Mouse (Mus musculus): ENCODE measurements around the gene Lca5l. TPM values are rescaled to one million over a fixed set of nuclear protein-coding genes. Genes with fewer than 3 reads are reported as not detected.

Gene Lca5l
- polyA plus RNA-seq, 1 experiment from 2014 or later, result 1.8 TPM

- no peak overlapping the region for H3K4me2 ChIP-seq (replicated peaks)
- no peaks in the 10 kb centered on the region for H3K27me3 ChIP-seq
- no peak for ATAC-seq
- H3K27ac ChIP-seq, result no peak overlapping the region
- no peaks in the 10 kb centered on the region for H3K36me3 ChIP-seq
- no peaks in the 10 kb centered on the region for H3K9me3 ChIP-seq
- WGBS, result 89% methylated on average over 7 of the region's 7 CpGs
- no peak overlapping the region for H3K9ac ChIP-seq (replicated peaks)
- no peaks in the 10 kb centered on the region for H3K4me1 ChIP-seq (replicated peaks)
- H3K4me3 ChIP-seq (replicated peaks), result no peak overlapping the region
These were observed 18.8 kb upstream of the Lca5l start for GRCm38 (mm10) chr16:96210856-96211255.

DNA sequence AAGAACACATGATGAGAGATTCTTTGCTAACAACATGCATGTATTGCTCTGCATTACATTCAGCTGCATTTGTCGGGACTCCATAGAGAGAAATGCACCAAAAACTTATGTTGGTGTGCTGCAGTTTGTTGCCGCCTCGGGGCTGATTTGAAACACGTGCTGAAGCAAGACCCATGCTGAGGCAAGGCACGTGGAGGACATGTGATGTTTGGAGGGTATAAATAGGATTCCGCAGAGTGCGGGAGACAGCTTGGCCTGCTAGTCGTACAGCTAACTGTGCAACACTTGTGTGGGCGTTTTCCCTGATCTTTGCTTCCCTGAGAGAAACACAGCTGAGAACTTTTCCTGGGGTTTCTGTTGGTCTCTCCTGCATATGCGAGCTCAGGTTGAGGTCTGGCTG, 17.7 kb upstream of the Lca5l start:
- ATAC-seq, result no peak
- WGBS, result 85% methylated on average over 10 of the region's 10 CpGs
- no peaks in the 10 kb centered on the region for H3K27me3 ChIP-seq
- no peaks in the 10 kb centered on the region for H3K9me3 ChIP-seq
- H3K9ac ChIP-seq (replicated peaks), result no peak overlapping the region
- H3K4me3 ChIP-seq (replicated peaks), result no peak overlapping the region
- H3K36me3 ChIP-seq, result no peaks in the 10 kb centered on the region
- H3K4me2 ChIP-seq (replicated peaks), result no peak overlapping the region
- H3K4me1 ChIP-seq (replicated peaks), result no peaks in the 10 kb centered on the region
- no peak overlapping the region for H3K27ac ChIP-seq

GRCm38 (mm10) chr16:96201485-96202232, 9.6 kb upstream of the Lca5l start:
- Histone ChIP-seq H3K4me3 (replicated peaks) (no peak overlapping the region), H3K36me3 (no peaks in the 10 kb centered on the region), H3K9ac (replicated peaks) (no peak overlapping the region), H3K27ac (no peak overlapping the region), H3K9me3 (no peaks in the 10 kb centered on the region), H3K4me2 (replicated peaks) (no peak overlapping the region), H3K27me3 (no peaks in the 10 kb centered on the region), H3K4me1 (replicated peaks) (peaks cover 10% of the 10 kb centered on the region)
- WGBS, result 85% methylated on average over 11 of the region's 11 CpGs
- no peak for ATAC-seq

DNA sequence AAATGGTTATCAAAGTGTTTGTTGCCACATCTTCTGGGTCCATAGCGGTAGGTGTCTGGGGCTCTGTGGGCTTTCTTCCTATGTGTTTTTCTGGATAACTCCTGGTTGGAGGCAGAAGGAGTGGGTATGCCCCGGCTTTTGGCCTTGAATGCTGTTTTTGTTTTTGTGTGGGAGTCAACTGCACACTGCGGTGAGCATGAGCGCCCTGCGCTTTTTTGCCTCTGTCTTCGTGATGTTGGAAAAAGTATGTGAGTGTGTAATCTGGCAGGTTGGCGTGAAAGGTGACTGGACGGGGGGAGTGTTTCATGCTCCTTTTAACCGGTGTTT, 8.6 kb upstream of the Lca5l start:
- H3K4me3 ChIP-seq (replicated peaks), result peak overlapping the region; percentile 29
- H3K4me1 ChIP-seq (replicated peaks), result peaks cover 10% of the 10 kb centered on the region
- peak overlapping the region; percentile 58 for H3K4me2 ChIP-seq (replicated peaks)
- no peaks in the 10 kb centered on the region for H3K27me3 ChIP-seq
- no peaks in the 10 kb centered on the region for H3K36me3 ChIP-seq
- no peak overlapping the region for H3K27ac ChIP-seq
- no peaks in the 10 kb centered on the region for H3K9me3 ChIP-seq
- WGBS, result 31% methylated on average over 9 of the region's 9 CpGs
- ATAC-seq, result no peak
- peak overlapping the region; percentile 51 for H3K9ac ChIP-seq (replicated peaks)

DNA sequence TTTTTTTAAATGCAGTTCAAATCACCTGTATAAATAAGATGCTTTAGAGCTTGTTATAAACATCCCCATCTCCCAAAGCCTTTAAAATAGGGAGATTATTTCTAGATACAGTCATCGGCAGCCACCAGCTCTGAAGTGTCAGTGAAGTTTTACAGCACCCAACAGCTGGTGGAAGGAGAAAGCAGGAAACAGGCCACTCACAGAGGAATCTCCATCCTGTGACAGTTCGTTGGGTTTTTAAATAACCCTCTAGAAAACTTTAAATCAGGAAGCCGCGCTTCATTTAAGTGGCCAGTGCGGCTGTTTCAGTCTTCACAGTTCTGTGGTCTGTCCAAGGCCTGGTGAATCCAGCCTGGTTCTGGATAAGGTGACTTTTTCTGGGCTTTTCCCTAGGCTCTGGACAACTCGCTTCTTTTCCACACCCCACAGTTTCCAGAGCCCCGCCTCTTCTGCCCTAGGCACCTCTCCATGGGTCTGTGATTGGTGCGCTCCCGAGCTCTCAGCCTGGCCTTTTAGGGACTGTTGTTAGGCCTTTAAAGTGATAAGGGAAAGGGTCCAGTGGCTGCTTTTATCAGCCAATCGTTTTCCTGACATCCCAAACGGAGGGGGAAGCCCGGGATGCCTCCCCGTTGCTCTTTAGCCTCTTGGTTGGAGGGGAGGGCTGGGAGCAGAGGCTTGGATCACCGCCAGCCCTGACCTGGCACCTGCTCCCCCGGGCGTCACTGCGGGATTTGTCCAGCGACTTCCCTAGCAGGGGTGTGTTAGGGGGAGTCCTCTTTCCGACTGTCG, 8.0 kb upstream of the Lca5l start, which contains the start of gene Sh3bgr:
Gene Sh3bgr, plus strand, starts transcription at position 538 of the 789 bp plus-strand sequence.
- Histone ChIP-seq H3K9ac (replicated peaks) (peak within 1 kb of the TSS; percentile 51), H3K4me2 (replicated peaks) (peak within 1 kb of the TSS; percentile 58), H3K27me3 (no peaks in the 10 kb centered on the region), H3K4me1 (replicated peaks) (peaks cover 10% of the 10 kb centered on the region), H3K36me3 (no peaks in the 10 kb centered on the region), H3K27ac (no peak within 1 kb of the TSS), H3K4me3 (replicated peaks) (peak within 1 kb of the TSS; percentile 29), H3K9me3 (no peaks in the 10 kb centered on the region)
- WGBS, result 7% methylated on average over 20 of the region's 20 CpGs
- ATAC-seq, result peak; percentile 79

DNA sequence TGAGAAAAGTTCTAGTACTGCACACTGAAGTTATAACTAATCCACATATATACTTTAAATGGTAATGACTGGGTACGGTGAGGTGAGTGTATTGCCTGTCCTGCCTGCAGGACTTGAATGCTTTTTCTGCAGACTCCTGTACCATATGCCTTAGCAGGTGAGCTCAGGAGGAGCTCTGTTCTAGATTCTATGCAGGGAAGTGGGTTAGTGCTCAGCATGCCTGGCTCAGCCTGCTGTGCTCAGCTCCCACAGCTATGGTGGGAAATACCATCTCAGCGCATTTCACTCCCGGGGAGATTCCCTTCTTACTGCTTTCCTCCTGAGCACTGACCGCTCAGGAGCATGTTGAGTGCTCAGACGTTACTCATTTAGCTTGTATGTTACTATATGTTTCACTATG, 4.5 kb downstream of the Lca5l start:
- Histone ChIP-seq H3K36me3 (no peaks in the 10 kb centered on the region), H3K9ac (replicated peaks) (no peak overlapping the region), H3K9me3 (peaks cover 4% of the 10 kb centered on the region; the same call in 1 of the 2 replicates), H3K4me2 (replicated peaks) (no peak overlapping the region), H3K4me3 (replicated peaks) (no peak overlapping the region), H3K4me1 (replicated peaks) (peaks cover 8% of the 10 kb centered on the region), H3K27me3 (no peaks in the 10 kb centered on the region), H3K27ac (no peak overlapping the region)
- ATAC-seq, result no peak
- WGBS, result 82% methylated on average over 5 of the region's 5 CpGs

- Histone ChIP-seq H3K9me3 (no peaks in the 10 kb centered on the region), H3K4me1 (replicated peaks) (0 out of 2 replicates have a peak, but pooled peaks cover 4% of the 10 kb centered on the region), H3K27me3 (no peaks in the 10 kb centered on the region), H3K36me3 (no peaks in the 10 kb centered on the region), H3K4me3 (replicated peaks) (no peak overlapping the region), H3K27ac (no peak overlapping the region), H3K9ac (replicated peaks) (no peak overlapping the region), H3K4me2 (replicated peaks) (no peak overlapping the region)
- no peak for ATAC-seq
These were observed 12.9 kb downstream of the Lca5l start for GRCm38 (mm10) chr16:96179156-96179555.

DNA sequence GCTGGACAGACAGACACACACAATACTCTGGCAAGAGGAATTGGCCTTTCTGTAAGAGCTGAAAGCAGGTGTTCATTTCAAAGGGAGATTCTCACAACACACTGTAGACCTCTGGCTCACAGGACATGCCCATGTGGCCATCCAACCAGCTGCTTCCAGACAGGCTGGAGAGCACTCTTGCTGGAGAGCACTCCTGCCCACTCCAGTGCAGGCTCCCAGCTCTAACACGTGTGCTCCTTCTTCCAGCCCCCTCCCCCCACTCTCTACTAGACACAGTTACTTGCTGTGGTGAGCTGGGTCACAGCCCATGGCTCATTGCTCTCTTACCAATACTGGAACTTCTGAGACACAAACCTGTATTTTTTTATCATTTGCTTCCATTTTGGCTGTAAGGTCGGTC, 16.7 kb downstream of the Lca5l start:
- 0 out of 2 replicates have a peak, but pooled peaks cover 4% of the 10 kb centered on the region for H3K4me1 ChIP-seq (replicated peaks)
- H3K9ac ChIP-seq (replicated peaks), result no peak overlapping the region
- H3K4me3 ChIP-seq (replicated peaks), result no peak overlapping the region
- no peak overlapping the region for H3K27ac ChIP-seq
- no peaks in the 10 kb centered on the region for H3K9me3 ChIP-seq
- no peak overlapping the region for H3K4me2 ChIP-seq (replicated peaks)
- ATAC-seq, result peak; percentile 56; the same call in 1 of the 2 replicates
- 46% methylated on average over 2 of the region's 2 CpGs for WGBS
- H3K36me3 ChIP-seq, result no peaks in the 10 kb centered on the region
- H3K27me3 ChIP-seq, result no peaks in the 10 kb centered on the region

DNA sequence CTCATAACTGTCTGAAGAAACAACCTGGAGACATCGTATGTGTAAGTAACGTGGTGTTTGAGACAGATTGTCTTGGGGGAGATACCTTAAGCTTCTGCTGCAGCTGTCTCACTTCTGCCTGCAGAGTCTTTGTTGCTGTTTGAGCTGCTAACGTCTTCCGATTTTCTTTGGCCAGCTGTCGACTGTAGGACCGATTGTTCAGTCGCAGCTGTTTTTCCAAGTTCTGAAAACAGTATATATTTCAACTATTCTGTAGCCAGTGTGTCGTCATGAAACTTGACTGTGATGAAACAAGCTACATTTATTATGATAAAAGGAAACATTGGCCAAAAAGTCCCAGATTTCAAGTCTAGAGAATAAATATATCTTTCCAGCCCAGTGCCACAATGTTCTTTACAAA, 18.4 kb downstream of the Lca5l start:
- Histone ChIP-seq H3K9me3 (no peaks in the 10 kb centered on the region), H3K4me1 (replicated peaks) (0 out of 2 replicates have a peak, but pooled peaks cover 4% of the 10 kb centered on the region), H3K9ac (replicated peaks) (no peak overlapping the region), H3K36me3 (no peaks in the 10 kb centered on the region), H3K27ac (no peak overlapping the region), H3K4me2 (replicated peaks) (no peak overlapping the region), H3K4me3 (replicated peaks) (no peak overlapping the region), H3K27me3 (no peaks in the 10 kb centered on the region)
- ATAC-seq, result no peak
- WGBS, result 83% methylated on average over 8 of the region's 8 CpGs

DNA sequence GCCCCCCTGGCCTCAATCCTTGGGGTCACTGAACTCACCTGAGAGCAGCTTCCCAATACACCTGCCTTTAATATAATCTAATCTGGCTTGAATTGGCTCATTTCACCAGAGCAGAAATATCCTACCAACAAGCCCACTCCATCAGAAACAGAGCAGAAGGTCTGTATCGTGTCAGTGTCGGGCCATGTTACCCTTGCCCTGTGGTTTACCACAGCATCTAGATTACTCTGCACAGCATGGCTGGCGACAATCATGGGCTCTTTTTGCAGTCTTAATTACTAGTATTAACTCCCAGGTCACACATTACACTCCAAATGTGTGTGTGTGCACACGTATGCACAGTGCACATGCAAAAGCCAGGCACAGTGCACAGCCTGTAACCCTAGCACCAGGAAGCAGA, 23.2 kb downstream of the Lca5l start:
- no peak overlapping the region for H3K4me3 ChIP-seq (replicated peaks)
- H3K4me1 ChIP-seq (replicated peaks), result no peaks in the 10 kb centered on the region
- no peaks in the 10 kb centered on the region for H3K27me3 ChIP-seq
- H3K9ac ChIP-seq (replicated peaks), result no peak overlapping the region
- no peak overlapping the region for H3K27ac ChIP-seq
- no peak for ATAC-seq
- WGBS, result 95% methylated on average over 4 of the region's 4 CpGs
- no peak overlapping the region for H3K4me2 ChIP-seq (replicated peaks)
- no peaks in the 10 kb centered on the region for H3K9me3 ChIP-seq
- H3K36me3 ChIP-seq, result no peaks in the 10 kb centered on the region

GRCm38 (mm10) chr16:96165723-96166264, 26.3 kb downstream of the Lca5l start:
- Histone ChIP-seq H3K4me2 (replicated peaks) (no peak overlapping the region), H3K27ac (no peak overlapping the region), H3K4me3 (replicated peaks) (no peak overlapping the region), H3K36me3 (no peaks in the 10 kb centered on the region), H3K9ac (replicated peaks) (no peak overlapping the region), H3K27me3 (no peaks in the 10 kb centered on the region), H3K4me1 (replicated peaks) (no peaks in the 10 kb centered on the region), H3K9me3 (no peaks in the 10 kb centered on the region)
- 79% methylated on average over 4 of the region's 4 CpGs for WGBS
- no peak for ATAC-seq

DNA sequence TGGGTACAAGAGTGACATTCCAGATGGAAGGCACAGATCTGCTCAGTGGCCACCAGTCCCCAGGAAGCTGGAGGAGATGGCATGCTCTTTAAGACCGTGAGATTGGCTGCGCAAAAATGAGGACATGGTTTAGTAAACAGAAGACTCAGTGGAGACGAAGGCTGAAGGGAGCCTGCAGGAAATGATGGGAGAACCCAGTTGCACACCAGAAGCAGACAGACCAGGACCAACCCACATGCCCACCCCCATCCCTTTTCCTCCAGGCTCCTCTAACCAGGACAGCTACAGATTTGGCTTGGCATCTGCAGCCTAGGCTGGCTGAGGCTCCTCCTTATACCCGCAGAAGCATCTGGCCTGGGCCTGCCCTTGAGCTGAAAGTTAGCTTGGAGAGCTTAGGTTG, 30.7 kb downstream of the Lca5l start:
- Histone ChIP-seq H3K27ac (no peak overlapping the region), H3K9ac (replicated peaks) (no peak overlapping the region), H3K4me2 (replicated peaks) (no peak overlapping the region), H3K4me3 (replicated peaks) (no peak overlapping the region), H3K27me3 (no peaks in the 10 kb centered on the region), H3K9me3 (no peaks in the 10 kb centered on the region), H3K36me3 (no peaks in the 10 kb centered on the region), H3K4me1 (replicated peaks) (peaks cover 19% of the 10 kb centered on the region)
- no peak for ATAC-seq
- WGBS, result 95% methylated on average over 4 of the region's 4 CpGs

All from midbrain, embryonic 13.5 days (tissue).